Mouse (Mus musculus): Measurements from ENCODE around the gene Gna12. TPM values are rescaled to one million over a fixed set of nuclear protein-coding genes. Genes with fewer than 3 reads are reported as not detected.
A peak's percentile ranks its signal among the peaks of the same experiment; 100 is the strongest.

The Gna12 gene
- total and polyA plus RNA-seq, 2 experiments = 43.1 to 85.1 TPM

- Histone ChIP-seq H3K36me3 (ENCODE audit: control insufficient read depth, insufficient read depth, low read length) (no peaks in the 10 kb centered on the region), H3K4me1 (ENCODE audit: control insufficient read depth, insufficient read depth, low read length) (peaks cover 29% of the 10 kb centered on the region), H3K4me3 (ENCODE audit: insufficient read depth, low read depth, low read length) (peak overlapping the region; percentile 89), H3K79me2 (ENCODE audit: control insufficient read depth, insufficient read depth, low read length) (peaks cover 25% of the 10 kb centered on the region), H3K27ac (replicated peaks; ENCODE audit: insufficient read depth, low read depth, low read length) (peak overlapping the region; percentile 96), H3K9ac (ENCODE audit: low read depth, low read length) (peak overlapping the region; percentile 94), H3K27me3 (ENCODE audit: control insufficient read depth, insufficient read depth, low read length) (no peaks in the 10 kb centered on the region; the same call in 1 of the 2 replicates)
- no peak for DNase-seq (ENCODE audit: extremely low read depth, low read depth, low spot score)
- WGBS = under 1% methylated on average over 58 of the region's 58 CpGs
- TF ChIP-seq POLR2A (IDR thresholded peaks at IDR 0.05; ENCODE audit: extremely low read depth, insufficient read depth, low read length) = no peak
- no peak for TF ChIP-seq CTCF (IDR thresholded peaks at IDR 0.05; ENCODE audit: low read depth, low read length)
These were observed 328 bp downstream of the Gna12 start for GRCm38 (mm10) chr5:140829911-140830294.

GRCm38 (mm10) chr5:140829081-140829910 lies 935 bp downstream of the Gna12 start:
- DNase-seq (ENCODE audit: extremely low read depth, low read depth, low spot score) = peak; percentile 94
- TF ChIP-seq CTCF (IDR thresholded peaks at IDR 0.05; ENCODE audit: low read depth, low read length) (0 out of 2 replicates have a peak, but pooled peaks have one; percentile 27), POLR2A (IDR thresholded peaks at IDR 0.05; ENCODE audit: extremely low read depth, insufficient read depth, low read length) (no peak)
- peak overlapping the region; percentile 89 for H3K4me3 ChIP-seq (ENCODE audit: insufficient read depth, low read depth, low read length)
- H3K27me3 ChIP-seq (ENCODE audit: control insufficient read depth, insufficient read depth, low read length) = no peaks in the 10 kb centered on the region
- WGBS = 18% methylated on average over 18 of the region's 18 CpGs
- peak overlapping the region; percentile 96 for H3K27ac ChIP-seq (replicated peaks; ENCODE audit: insufficient read depth, low read depth, low read length)
- H3K4me1 ChIP-seq (ENCODE audit: control insufficient read depth, insufficient read depth, low read length) = peaks cover 31% of the 10 kb centered on the region
- H3K36me3 ChIP-seq (ENCODE audit: control insufficient read depth, insufficient read depth, low read length) = peaks cover under 1% of the 10 kb centered on the region; the same call in 1 of the 2 replicates
- peak overlapping the region; percentile 94 for H3K9ac ChIP-seq (ENCODE audit: low read depth, low read length)
- peaks cover 26% of the 10 kb centered on the region; the same call in 1 of the 2 replicates for H3K79me2 ChIP-seq (ENCODE audit: control insufficient read depth, insufficient read depth, low read length)

GRCm38 (mm10) chr5:140828363-140828762 lies 1.9 kb downstream of the Gna12 start:
- 12% methylated on average over 2 of the region's 2 CpGs for WGBS
- DNase-seq (ENCODE audit: extremely low read depth, low read depth, low spot score) = peak; percentile 89
- peak overlapping the region; percentile 51 for H3K9ac ChIP-seq (ENCODE audit: low read depth, low read length)
- H3K79me2 ChIP-seq (ENCODE audit: control insufficient read depth, insufficient read depth, low read length) = peaks cover 30% of the 10 kb centered on the region; the same call in 1 of the 2 replicates
- peaks cover 36% of the 10 kb centered on the region for H3K4me1 ChIP-seq (ENCODE audit: control insufficient read depth, insufficient read depth, low read length)
- no peaks in the 10 kb centered on the region for H3K27me3 ChIP-seq (ENCODE audit: control insufficient read depth, insufficient read depth, low read length)
- H3K4me3 ChIP-seq (ENCODE audit: insufficient read depth, low read depth, low read length) = peak overlapping the region; percentile 36
- no peak for TF ChIP-seq POLR2A (IDR thresholded peaks at IDR 0.05; ENCODE audit: extremely low read depth, insufficient read depth, low read length)
- TF ChIP-seq CTCF (IDR thresholded peaks at IDR 0.05; ENCODE audit: low read depth, low read length) = no peak
- H3K27ac ChIP-seq (replicated peaks; ENCODE audit: insufficient read depth, low read depth, low read length) = peak overlapping the region; percentile 96
- peaks cover 2% of the 10 kb centered on the region; the same call in 1 of the 2 replicates for H3K36me3 ChIP-seq (ENCODE audit: control insufficient read depth, insufficient read depth, low read length)

DNA sequence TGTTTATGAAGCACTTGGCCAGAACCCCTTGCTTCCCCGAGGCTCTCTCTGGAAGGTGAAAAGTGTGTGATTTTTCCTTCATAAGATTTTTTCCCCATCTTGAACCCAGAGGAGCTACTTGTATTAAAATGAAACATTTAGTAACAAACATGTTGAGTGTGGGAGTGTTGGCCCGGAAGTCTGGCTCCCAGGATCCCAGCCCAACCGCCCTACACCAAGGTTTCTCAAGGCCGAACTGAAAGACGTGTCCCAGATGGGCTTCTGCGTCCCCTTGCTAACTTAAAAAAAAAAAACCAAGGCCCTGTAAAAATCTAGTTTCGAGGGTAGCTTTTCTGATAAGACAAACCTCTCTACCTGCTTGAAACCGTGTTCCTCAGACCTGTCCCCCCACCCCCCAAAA lies 2.3 kb downstream of the Gna12 start:
- Histone ChIP-seq H3K4me3 (ENCODE audit: insufficient read depth, low read depth, low read length) (no peak overlapping the region), H3K4me1 (ENCODE audit: control insufficient read depth, insufficient read depth, low read length) (peaks cover 36% of the 10 kb centered on the region), H3K27me3 (ENCODE audit: control insufficient read depth, insufficient read depth, low read length) (no peaks in the 10 kb centered on the region), H3K79me2 (ENCODE audit: control insufficient read depth, insufficient read depth, low read length) (peaks cover 30% of the 10 kb centered on the region; the same call in 1 of the 2 replicates), H3K36me3 (ENCODE audit: control insufficient read depth, insufficient read depth, low read length) (peaks cover 2% of the 10 kb centered on the region; the same call in 1 of the 2 replicates), H3K9ac (ENCODE audit: low read depth, low read length) (peak overlapping the region; percentile 51), H3K27ac (replicated peaks; ENCODE audit: insufficient read depth, low read depth, low read length) (peak overlapping the region; percentile 96)
- WGBS = 40% methylated on average over 8 of the region's 8 CpGs
- no peak for TF ChIP-seq CTCF (IDR thresholded peaks at IDR 0.05; ENCODE audit: low read depth, low read length)
- TF ChIP-seq POLR2A (IDR thresholded peaks at IDR 0.05; ENCODE audit: extremely low read depth, insufficient read depth, low read length) = no peak
- DNase-seq (ENCODE audit: extremely low read depth, low read depth, low spot score) = no peak

- TF ChIP-seq CTCF (IDR thresholded peaks at IDR 0.05; ENCODE audit: low read depth, low read length) (no peak), POLR2A (IDR thresholded peaks at IDR 0.05; ENCODE audit: extremely low read depth, insufficient read depth, low read length) (no peak)
- peaks cover 2% of the 10 kb centered on the region; the same call in 1 of the 2 replicates for H3K36me3 ChIP-seq (ENCODE audit: control insufficient read depth, insufficient read depth, low read length)
- H3K27ac ChIP-seq (replicated peaks; ENCODE audit: insufficient read depth, low read depth, low read length) = peak overlapping the region; percentile 96
- peak overlapping the region; percentile 51 for H3K9ac ChIP-seq (ENCODE audit: low read depth, low read length)
- H3K79me2 ChIP-seq (ENCODE audit: control insufficient read depth, insufficient read depth, low read length) = peaks cover 33% of the 10 kb centered on the region; the same call in 1 of the 2 replicates
- peaks cover 38% of the 10 kb centered on the region for H3K4me1 ChIP-seq (ENCODE audit: control insufficient read depth, insufficient read depth, low read length)
- no peak for DNase-seq (ENCODE audit: extremely low read depth, low read depth, low spot score)
- no peak overlapping the region for H3K4me3 ChIP-seq (ENCODE audit: insufficient read depth, low read depth, low read length)
- H3K27me3 ChIP-seq (ENCODE audit: control insufficient read depth, insufficient read depth, low read length) = no peaks in the 10 kb centered on the region
- 47% methylated on average over 2 of the region's 2 CpGs for WGBS
These were observed 2.8 kb downstream of the Gna12 start for GRCm38 (mm10) chr5:140827413-140827812.

Data from liver, adult 2 months (tissue).